Mouse (Mus musculus) cerebellum, adult 2 months (tissue): ENCODE results near the gene Dapk3.

Experiments
- CTCF ChIP-seq: fragments of 200-500 bp; IDR thresholded peaks from 2 replicates; pipeline ENCODE4 v1.5.1; 2011; ENCODE audit warnings: low read depth, mild to moderate bottlenecking, control low read depth, low read length, moderate library complexity, borderline replicate concordance; ENCODE audit not compliant: insufficient read depth
- POLR2A ChIP-seq: fragments of 200-500 bp; IDR thresholded peaks from 2 replicates; pipeline ENCODE4 v1.6.1; 2011; ENCODE audit warnings: low read length, control low read depth, borderline replicate concordance; ENCODE audit not compliant: insufficient read depth

DNA sequence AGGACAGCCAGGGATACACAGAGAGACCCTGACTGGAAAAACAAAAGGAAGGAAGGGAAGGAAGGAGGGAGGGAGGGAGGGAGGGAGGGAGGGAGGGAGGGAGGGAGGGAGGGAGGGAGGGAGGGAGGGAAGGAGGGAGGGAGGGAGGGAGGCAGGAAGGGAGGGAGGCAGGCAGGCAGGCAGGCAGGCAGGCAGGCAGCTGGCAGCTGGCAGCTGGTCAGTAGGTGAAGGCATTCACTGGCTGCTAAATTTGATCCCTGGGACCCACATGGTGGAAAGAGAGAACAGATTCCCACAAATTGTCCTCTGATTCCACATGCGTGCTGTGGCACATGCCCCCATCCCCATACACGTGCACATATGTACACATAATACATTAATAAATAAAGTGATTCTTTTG lies 55.8 kb downstream of the Dapk3 start:
- TF ChIP-seq POLR2A, result no peak
- no peak for TF ChIP-seq CTCF
